In genomic region chr1:191178511-191179188, GRCm38 (mm10) we compare ENCODE assay signal across 16 mouse cellular contexts. TPM values are rescaled to one million over a fixed set of nuclear protein-coding genes. Genes with fewer than 3 reads are reported as not detected.
DNase-seq lines count a peak whose midpoint lies in the region; ATAC-seq and TF ChIP-seq lines count a peak whose summit lies in the region.
"Had no signal": no experiment of that assay in that cellular context is flagged by ENCODE, and none has a peak within 500 bp of the region (broad histone marks: within the 10 kb centered on the region; RNA-seq: fewer than 3 reads in every experiment).

No protein-coding gene starts in this region.

- H3K27ac ChIP-seq in heart, embryonic 10.5 days: 0 out of 2 replicates have a peak overlapping the region, but pooled peaks have one; percentile 32
- H3K27ac ChIP-seq in lung, postnatal 0 days (ENCODE audit: low read length): no peak overlapping the region
- peak overlapping the region; percentile 16 for H3K27ac ChIP-seq in intestine, embryonic 16.5 days (ENCODE audit: low read length)

- H3K9me3 ChIP-seq in heart, embryonic 10.5 days: no peaks in the 10 kb centered on the region
- no peaks in the 10 kb centered on the region for H3K9me3 ChIP-seq in lung, postnatal 0 days (ENCODE audit: low read length)
- H3K9me3 ChIP-seq in intestine, embryonic 16.5 days (ENCODE audit: control insufficient read depth, low read length): no peaks in the 10 kb centered on the region

- TF ChIP-seq CTCF in lung, postnatal 0 days (IDR thresholded peaks at IDR 0.05): no peak

- no peak overlapping the region for H3ac ChIP-seq in myocyte (ENCODE audit: control insufficient read depth, insufficient read length)

- 0 out of 2 replicates have a peak, but pooled peaks cover 6% of the 10 kb centered on the region for H3K27me3 ChIP-seq in heart, embryonic 10.5 days (ENCODE audit: insufficient read depth, poor library complexity, severe bottlenecking)
- H3K27me3 ChIP-seq in lung, postnatal 0 days (replicated peaks; ENCODE audit: insufficient read depth, low read length): no peaks in the 10 kb centered on the region
- H3K27me3 ChIP-seq in intestine, embryonic 16.5 days (replicated peaks; ENCODE audit: control insufficient read depth, insufficient read depth, low read length): no peaks in the 10 kb centered on the region
- no peaks in the 10 kb centered on the region for H3K27me3 ChIP-seq in myocyte (ENCODE audit: control insufficient read depth, insufficient read depth, insufficient read length)

- ATAC-seq in lung, postnatal 0 days: no peak
- no peak for ATAC-seq in intestine, embryonic 16.5 days
- ATAC-seq: activated CD4-positive, CD25-positive, alpha-beta regulatory T cell, adult 4 months had no signal

- peaks cover 16% of the 10 kb centered on the region; the same call in 1 of the 2 replicates for H3K36me3 ChIP-seq in heart, embryonic 10.5 days
- no peaks in the 10 kb centered on the region for H3K36me3 ChIP-seq in lung, postnatal 0 days (ENCODE audit: insufficient read depth, low read length)
- H3K36me3 ChIP-seq in intestine, embryonic 16.5 days (ENCODE audit: control insufficient read depth, insufficient read depth, low read length): no peaks in the 10 kb centered on the region
- peaks cover 39% of the 10 kb centered on the region for H3K36me3 ChIP-seq in myocyte (ENCODE audit: control insufficient read depth, insufficient read depth)
- H3K36me3 ChIP-seq: G1E had no signal

- peak overlapping the region; percentile 5; the same call in 1 of the 2 replicates for H3K4me2 ChIP-seq in lung, postnatal 0 days (replicated peaks; ENCODE audit: low read depth, low read length)
- H3K4me2 ChIP-seq in intestine, embryonic 16.5 days (ENCODE audit: low read depth, low read length): peak overlapping the region; percentile 10; the same call in 1 of the 2 replicates
- H3K4me2 ChIP-seq in myocyte (ENCODE audit: low read depth): peak overlapping the region; percentile 15

- peaks cover 38% of the 10 kb centered on the region for H3K79me2 ChIP-seq in myocyte (ENCODE audit: control insufficient read depth, insufficient read depth)

- no peak for DNase-seq in heart, embryonic 10.5 days (ENCODE audit: low spot score)
- DNase-seq in heart, postnatal 36 days: no peak
- DNase-seq in lung, postnatal 0 days (ENCODE audit: low spot score): peak; percentile 30
- no peak for DNase-seq in lung, postnatal 4 days
- DNase-seq in thymus, postnatal 14 days: no peak
- no peak for DNase-seq in thymus, postnatal 4 days
- DNase-seq: kidney, adult 8-10 months; layer of hippocampus, postnatal 36 days; right cerebral cortex, adult 18-20 months had no signal

- 49% methylated on average over 15 of the region's 15 CpGs for WGBS in heart, embryonic 10.5 days
- 36% methylated on average over 15 of the region's 15 CpGs for WGBS in lung, postnatal 0 days
- WGBS in intestine, embryonic 16.5 days: 29% methylated on average over 15 of the region's 15 CpGs

- H3K4me1 ChIP-seq in heart, embryonic 10.5 days: peaks cover 44% of the 10 kb centered on the region
- no peaks in the 10 kb centered on the region; the same call in 1 of the 2 replicates for H3K4me1 ChIP-seq in lung, postnatal 0 days (ENCODE audit: insufficient read depth, low read depth, low read length)
- peaks cover 47% of the 10 kb centered on the region for H3K4me1 ChIP-seq in intestine, embryonic 16.5 days (ENCODE audit: control insufficient read depth, insufficient read depth, low read length)

- H3K9ac ChIP-seq in lung, postnatal 0 days (replicated peaks; ENCODE audit: low read depth): no peak overlapping the region
- H3K9ac ChIP-seq in intestine, embryonic 16.5 days (ENCODE audit: low read depth, low read length): no peak overlapping the region

- H3K4me3 ChIP-seq in heart, embryonic 10.5 days: no peak overlapping the region
- H3K4me3 ChIP-seq in lung, postnatal 0 days (ENCODE audit: low read depth, low read length): no peak overlapping the region
- no peak overlapping the region for H3K4me3 ChIP-seq in intestine, embryonic 16.5 days (ENCODE audit: low read length)
- no peak overlapping the region for H3K4me3 ChIP-seq in myocyte

- intact Hi-C loops in heart, postnatal 36 days (cut with DNase I): loop anchor here (5.0 kb wide), 1 partner anchor 236 kb away; no protein-coding TSS in a partner anchor

- no peak for TF ChIP-seq POLR2A in myocyte (IDR thresholded peaks at IDR 0.05; ENCODE audit: insufficient read length, low read depth)

- TF ChIP-seq EP300 in lung, postnatal 0 days (IDR thresholded peaks at IDR 0.05): no peak

TF ChIP-seq in myocyte, 11 proteins besides CTCF, POLR2A, EP300 and RAD21:
- TF ChIP-seq SRF (IDR thresholded peaks at IDR 0.05; ENCODE audit: control insufficient read depth, insufficient read length, low read depth) (no peak), MYOD1 (IDR thresholded peaks at IDR 0.05; ENCODE audit: control insufficient read depth in 1 of 3, insufficient read length in 2 of 3, low read depth in 2 of 3) (no peak), TCF3 (IDR thresholded peaks at IDR 0.05; ENCODE audit: insufficient read length, low read depth) (no peak), CEBPB (IDR thresholded peaks at IDR 0.05; ENCODE audit: insufficient read depth, poor library complexity, severe bottlenecking) (no peak), MYOG (IDR thresholded peaks at IDR 0.05; ENCODE audit: control insufficient read depth in 1 of 3, insufficient read depth in 1 of 3, insufficient read length in 2 of 3, low read depth in 2 of 3) (no peak), REST (IDR thresholded peaks at IDR 0.05; ENCODE audit: insufficient read depth, insufficient read length) (no peak), MAX (IDR thresholded peaks at IDR 0.05; ENCODE audit: low read depth) (no peak), POLR2AphosphoS2 (IDR thresholded peaks at IDR 0.05; ENCODE audit: insufficient read length, low read depth) (no peak), E2F4 (IDR thresholded peaks at IDR 0.05; ENCODE audit: insufficient read depth) (no peak), USF1 (IDR thresholded peaks at IDR 0.05; ENCODE audit: low read depth) (no peak), TCF12 (IDR thresholded peaks at IDR 0.05; ENCODE audit: insufficient read depth, poor library complexity, severe bottlenecking) (no peak)

RNA-seq across cellular contexts. Expression of gene Fam71a, which starts 14.0 kb away (rescaled TPM):
- polyA plus RNA-seq in heart, embryonic 10.5 days (2016; fragmentation: Nextera tagmentation; extraction: Ambion mirVana): not detected in 2 replicates
- not detected for total RNA-seq in heart, postnatal 36 days (2021)
- polyA plus RNA-seq in lung, postnatal 0 days (2015; fragmentation: Nextera tagmentation; extraction: Ambion mirVana): not detected in 2 replicates
- polyA plus RNA-seq in intestine, embryonic 16.5 days (2015; fragmentation: Nextera tagmentation; extraction: Ambion mirVana): not detected in 2 replicates
- not detected for polyA plus RNA-seq in myocyte (2012; fragmentation: generic; extraction: Trizol)
- total RNA-seq: layer of hippocampus, postnatal 36 days had no signal
- polyA plus RNA-seq: activated CD4-positive, CD25-positive, alpha-beta regulatory T cell, adult 4 months; G1E; lung, embryonic 16.5 days; neural tube, embryonic 11.5 days; urinary bladder, adult 2 months had no signal

RNA-seq across cellular contexts. Expression of gene Atf3, which starts 39.2 kb away (rescaled TPM):
- 8.0 and 13.5 TPM in 2 replicates for polyA plus RNA-seq in heart, embryonic 10.5 days (2016; fragmentation: Nextera tagmentation; extraction: Ambion mirVana)
- 10 to 100 TPM in 1 of 2 experiments, 1 to 10 TPM in 1; 5.0 to 17.9 TPM for total RNA-seq in heart, postnatal 36 days (2021)
- 8.2 and 8.3 TPM in 2 replicates for polyA plus RNA-seq in lung, postnatal 0 days (2015; fragmentation: Nextera tagmentation; extraction: Ambion mirVana)
- polyA plus RNA-seq in intestine, embryonic 16.5 days (2015; fragmentation: Nextera tagmentation; extraction: Ambion mirVana): 4.1 and 5.6 TPM in 2 replicates
- 59.6 TPM for polyA plus RNA-seq in myocyte (2012; fragmentation: generic; extraction: Trizol)
- polyA plus RNA-seq: activated CD4-positive, CD25-positive, alpha-beta regulatory T cell, adult 4 months; G1E had no signal
